Mouse (Mus musculus): ENCODE data around the gene Wdr27. TPM values are rescaled to one million over a fixed set of nuclear protein-coding genes. Genes with fewer than 3 reads are reported as not detected.

Wdr27 gene
- polyA plus RNA-seq, 1 experiment from 2014 or later, result 8.7 TPM

DNA sequence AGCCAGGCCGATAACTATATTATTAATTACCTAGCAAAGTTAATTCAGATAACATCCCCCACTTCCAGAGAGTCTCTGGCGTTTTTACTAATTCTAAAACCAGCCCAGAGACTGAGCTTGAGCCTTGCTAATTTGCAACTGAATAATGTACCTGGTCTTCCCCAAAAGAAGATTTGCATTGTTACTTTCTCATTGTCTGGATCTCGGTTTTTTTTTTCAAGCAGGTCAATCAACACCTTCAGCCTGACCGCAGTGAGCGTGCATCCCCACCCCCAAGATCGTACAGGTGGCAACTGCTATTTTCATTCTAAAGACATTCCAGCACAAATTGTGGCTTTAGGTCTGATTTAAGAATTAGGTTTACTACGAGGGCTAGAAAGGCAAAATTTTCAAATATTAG lies 136.2 kb downstream of the Wdr27 start:
- Histone ChIP-seq H3K4me2 (no peak overlapping the region), H3K9ac (no peak overlapping the region), H3K36me3 (replicated peaks) (no peaks in the 10 kb centered on the region), H3K27ac (no peak overlapping the region), H3K4me1 (no peaks in the 10 kb centered on the region), H3K27me3 (no peaks in the 10 kb centered on the region), H3K9me3 (no peaks in the 10 kb centered on the region), H3K4me3 (replicated peaks) (no peak overlapping the region)
- no peak for ATAC-seq (ENCODE audit: low FRiP score)
- 87% methylated on average over 7 of the region's 7 CpGs for WGBS

DNA sequence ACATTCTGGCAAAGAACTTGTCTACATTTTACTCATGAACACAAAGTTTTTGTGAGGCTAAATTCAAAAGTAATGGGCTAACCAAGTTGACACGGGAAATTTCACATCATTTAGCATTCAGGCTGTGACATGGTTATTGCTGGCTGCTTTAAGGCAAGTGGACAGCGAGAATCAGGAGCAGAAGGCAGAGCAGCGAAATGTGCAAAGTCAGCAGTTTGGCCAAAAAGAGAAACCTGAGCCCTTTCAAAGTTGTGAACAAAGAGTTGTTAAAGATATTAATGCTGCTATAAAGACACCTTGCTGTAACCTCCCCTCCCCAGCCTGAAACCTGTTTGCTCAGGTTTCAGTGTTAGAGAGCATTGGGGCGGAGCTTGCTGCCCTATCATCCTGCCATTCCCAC lies 143.7 kb downstream of the Wdr27 start:
- no peaks in the 10 kb centered on the region for H3K27me3 ChIP-seq
- H3K4me1 ChIP-seq, result no peaks in the 10 kb centered on the region
- H3K27ac ChIP-seq, result no peak overlapping the region
- H3K36me3 ChIP-seq (replicated peaks), result no peaks in the 10 kb centered on the region
- H3K9me3 ChIP-seq, result no peaks in the 10 kb centered on the region
- no peak overlapping the region for H3K4me2 ChIP-seq
- no peak overlapping the region for H3K9ac ChIP-seq
- WGBS, result 88% methylated on average over 4 of the region's 4 CpGs
- H3K4me3 ChIP-seq (replicated peaks), result no peak overlapping the region
- ATAC-seq (ENCODE audit: low FRiP score), result no peak

DNA sequence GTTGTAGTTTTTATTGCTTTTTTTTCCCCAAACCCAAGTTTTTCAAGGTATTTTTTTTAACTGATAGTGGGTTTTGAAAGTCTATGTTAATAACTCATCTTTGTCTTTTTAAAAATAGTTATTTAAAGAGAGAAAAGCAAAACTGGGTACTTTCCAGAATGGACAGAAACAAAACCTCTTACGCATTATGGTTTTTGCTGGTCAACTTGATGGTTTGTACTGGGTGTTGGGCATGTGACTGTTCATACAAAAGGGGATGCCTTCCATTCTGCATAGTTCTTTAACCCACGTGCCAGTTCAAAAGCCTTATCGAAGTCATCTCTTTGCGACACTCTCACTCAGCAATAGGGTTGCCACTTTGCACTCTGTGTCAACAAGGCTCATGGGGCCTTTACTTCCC lies 147.9 kb downstream of the Wdr27 start:
- Histone ChIP-seq H3K27ac (no peak overlapping the region), H3K9ac (no peak overlapping the region), H3K36me3 (replicated peaks) (no peaks in the 10 kb centered on the region), H3K9me3 (0 out of 2 replicates have a peak, but pooled peaks cover 4% of the 10 kb centered on the region), H3K4me1 (no peaks in the 10 kb centered on the region), H3K4me3 (replicated peaks) (no peak overlapping the region), H3K27me3 (no peaks in the 10 kb centered on the region), H3K4me2 (no peak overlapping the region)
- WGBS, result 93% methylated on average over 4 of the region's 4 CpGs
- no peak for ATAC-seq (ENCODE audit: low FRiP score)

DNA sequence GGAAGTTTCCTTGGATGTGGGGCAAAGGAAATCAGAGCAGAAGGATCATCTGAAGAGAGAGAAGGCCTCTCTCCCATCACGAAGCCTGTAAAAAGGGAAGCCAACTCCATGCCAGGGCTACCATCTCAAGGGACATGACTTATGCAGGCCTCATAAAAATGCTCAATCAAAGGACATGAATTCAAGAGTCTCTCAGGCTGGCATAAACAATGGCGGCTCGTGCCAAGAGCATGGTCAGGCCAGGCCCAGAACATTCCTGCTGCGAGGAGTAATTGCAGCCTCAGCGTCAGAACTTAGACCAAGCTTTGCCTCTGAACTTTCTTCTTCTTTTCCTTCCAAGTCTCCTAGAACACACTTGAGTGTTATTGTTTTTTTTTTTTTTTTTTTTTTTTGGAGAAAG lies 163.6 kb downstream of the Wdr27 start:
- Histone ChIP-seq H3K27me3 (no peaks in the 10 kb centered on the region), H3K4me1 (no peaks in the 10 kb centered on the region), H3K36me3 (replicated peaks) (no peaks in the 10 kb centered on the region), H3K4me2 (no peak overlapping the region), H3K9me3 (no peaks in the 10 kb centered on the region), H3K9ac (no peak overlapping the region), H3K4me3 (replicated peaks) (no peak overlapping the region), H3K27ac (no peak overlapping the region)
- WGBS, result 88% methylated on average over 5 of the region's 5 CpGs
- no peak for ATAC-seq (ENCODE audit: low FRiP score)

DNA sequence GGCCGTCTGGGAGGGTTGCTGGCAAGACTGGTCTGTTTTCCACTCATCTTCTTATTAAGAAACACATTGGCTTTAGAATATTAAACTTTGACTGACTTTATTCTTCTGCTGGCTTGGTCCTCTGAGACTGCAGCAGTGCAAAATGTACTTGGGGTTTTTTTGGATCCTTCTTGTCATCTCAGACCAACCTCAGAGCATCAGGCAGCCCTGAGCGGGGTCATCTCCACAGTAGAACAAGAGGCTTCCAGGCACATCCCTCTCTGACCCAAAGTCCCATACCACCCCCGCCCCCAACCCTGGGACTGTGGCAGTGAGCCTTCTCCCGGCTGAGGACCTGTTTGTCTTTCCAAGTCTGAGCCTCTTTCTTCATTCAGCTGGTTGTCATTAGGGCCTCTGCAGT lies 171.6 kb downstream of the Wdr27 start:
- H3K4me3 ChIP-seq (replicated peaks), result no peak overlapping the region
- H3K9me3 ChIP-seq, result no peaks in the 10 kb centered on the region
- H3K4me2 ChIP-seq, result no peak overlapping the region
- H3K27ac ChIP-seq, result no peak overlapping the region
- WGBS, result 79% methylated on average over 4 of the region's 4 CpGs
- H3K4me1 ChIP-seq, result no peaks in the 10 kb centered on the region
- no peaks in the 10 kb centered on the region for H3K36me3 ChIP-seq (replicated peaks)
- no peak overlapping the region for H3K9ac ChIP-seq
- no peak for ATAC-seq (ENCODE audit: low FRiP score)
- H3K27me3 ChIP-seq, result no peaks in the 10 kb centered on the region

DNA sequence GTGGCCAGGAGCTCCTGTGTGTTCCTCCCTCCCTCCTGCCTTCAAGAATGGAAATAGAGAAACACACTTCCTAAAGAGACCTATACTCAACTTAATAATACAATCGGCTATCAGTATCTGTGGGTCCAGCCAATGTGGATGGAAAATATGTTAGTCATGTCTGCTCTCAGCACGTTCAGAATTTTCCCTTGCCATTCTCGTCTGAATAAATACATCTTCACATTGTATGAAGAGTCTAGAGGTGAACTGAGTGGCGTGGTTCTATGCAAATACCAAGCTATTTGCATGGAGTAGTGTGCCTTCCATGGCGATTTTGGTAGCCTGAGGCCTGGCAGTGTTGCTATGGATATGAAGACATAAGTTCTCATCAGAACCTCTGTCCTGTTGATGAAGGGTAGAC lies 172.6 kb downstream of the Wdr27 start:
- H3K4me1 ChIP-seq, result no peaks in the 10 kb centered on the region
- no peak for ATAC-seq (ENCODE audit: low FRiP score)
- WGBS, result 82% methylated on average over 5 of the region's 5 CpGs
- H3K4me2 ChIP-seq, result no peak overlapping the region
- no peak overlapping the region for H3K27ac ChIP-seq
- H3K9me3 ChIP-seq, result no peaks in the 10 kb centered on the region
- H3K36me3 ChIP-seq (replicated peaks), result no peaks in the 10 kb centered on the region
- no peak overlapping the region for H3K4me3 ChIP-seq (replicated peaks)
- H3K9ac ChIP-seq, result no peak overlapping the region
- no peaks in the 10 kb centered on the region for H3K27me3 ChIP-seq

Other genes with a start within 250 kb of the Wdr27 start
- 4.1 and 6.2 TPM in 2 replicates for gene Thbs2, start 248.9 kb downstream of the Wdr27 start, polyA plus RNA-seq (2016; fragmentation: Nextera tagmentation; extraction: Ambion mirVana)
- gene 1600012H06Rik, start within 50 bp of the Wdr27 start, polyA plus RNA-seq (2016; fragmentation: Nextera tagmentation; extraction: Ambion mirVana), result 29.8 and 33.7 TPM in 2 replicates
- 23.6 and 27.0 TPM in 2 replicates for gene Phf10, start 18.1 kb upstream of the Wdr27 start, polyA plus RNA-seq (2016; fragmentation: Nextera tagmentation; extraction: Ambion mirVana)
- gene 9030025P20Rik, start 35.3 kb upstream of the Wdr27 start, polyA plus RNA-seq (2016; fragmentation: Nextera tagmentation; extraction: Ambion mirVana), result 15.0 and 16.2 TPM in 2 replicates
- 0.60 and 0.78 TPM in 2 replicates for gene Gm3417, start 35.6 kb upstream of the Wdr27 start, polyA plus RNA-seq (2016; fragmentation: Nextera tagmentation; extraction: Ambion mirVana)
- gene Gm3435, start 67.0 kb upstream of the Wdr27 start, polyA plus RNA-seq (2016; fragmentation: Nextera tagmentation; extraction: Ambion mirVana), result 9.0 and 10.8 TPM in 2 replicates
- 91.1 and 106 TPM in 2 replicates for gene Ermard, start 98.0 kb upstream of the Wdr27 start, polyA plus RNA-seq (2016; fragmentation: Nextera tagmentation; extraction: Ambion mirVana)
- 0.74 TPM in 1 of 2 replicates, not detected in the other for gene Tcte3, start 98.3 kb upstream of the Wdr27 start, polyA plus RNA-seq (2016; fragmentation: Nextera tagmentation; extraction: Ambion mirVana)
- gene Gm3448, start 98.4 kb upstream of the Wdr27 start, polyA plus RNA-seq (2016; fragmentation: Nextera tagmentation; extraction: Ambion mirVana), result 6.7 and 6.8 TPM in 2 replicates

Measured in forebrain, embryonic 12.5 days (tissue).